Mouse (Mus musculus): Measurements from ENCODE around the gene Gm9837. TPM values are rescaled to one million over a fixed set of nuclear protein-coding genes. Genes with fewer than 3 reads are reported as not detected.

Gene Gm9837
- total RNA-seq, 2 experiments from 2014 or later, result not detected

DNA sequence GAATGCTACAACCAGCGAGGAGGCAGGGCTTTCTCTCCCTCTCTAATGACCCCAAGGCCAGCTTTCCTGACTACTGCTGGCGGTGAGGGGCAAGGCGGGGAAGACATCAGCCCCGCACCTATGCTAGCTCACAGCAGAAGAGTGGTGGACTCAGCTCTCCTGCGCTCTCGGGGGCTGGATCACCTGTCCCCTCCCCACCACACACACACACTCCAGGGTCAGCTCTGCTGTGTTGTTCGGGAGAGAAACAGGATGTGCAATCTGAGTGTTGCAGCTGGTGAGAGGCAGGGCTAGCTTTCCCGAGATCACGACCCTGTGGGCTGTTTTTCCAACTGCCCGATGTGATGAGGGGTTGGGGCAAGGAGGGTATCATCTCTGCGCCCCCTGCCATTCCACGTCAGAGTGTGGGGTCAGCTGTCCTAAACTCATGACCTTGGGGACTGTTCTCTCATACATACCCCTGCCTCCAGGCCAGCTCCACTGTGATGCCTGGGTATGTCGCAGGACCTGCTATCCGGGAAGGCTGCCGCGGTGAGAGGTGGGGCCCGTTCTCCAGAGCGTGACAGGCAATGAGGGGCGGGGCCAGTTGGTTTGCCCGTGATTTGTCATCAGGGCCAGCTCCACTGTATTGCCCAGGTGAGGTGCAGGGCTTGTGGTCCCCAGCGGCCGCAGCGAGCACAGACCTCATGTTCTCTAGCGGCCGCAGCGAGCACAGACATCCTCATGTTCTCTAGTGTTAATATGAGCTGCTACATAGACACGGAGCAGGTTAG lies 16.7 kb upstream of the Gm9837 start:
- no peak for DNase-seq (ENCODE audit: low spot score in 2 of 2)

DNA sequence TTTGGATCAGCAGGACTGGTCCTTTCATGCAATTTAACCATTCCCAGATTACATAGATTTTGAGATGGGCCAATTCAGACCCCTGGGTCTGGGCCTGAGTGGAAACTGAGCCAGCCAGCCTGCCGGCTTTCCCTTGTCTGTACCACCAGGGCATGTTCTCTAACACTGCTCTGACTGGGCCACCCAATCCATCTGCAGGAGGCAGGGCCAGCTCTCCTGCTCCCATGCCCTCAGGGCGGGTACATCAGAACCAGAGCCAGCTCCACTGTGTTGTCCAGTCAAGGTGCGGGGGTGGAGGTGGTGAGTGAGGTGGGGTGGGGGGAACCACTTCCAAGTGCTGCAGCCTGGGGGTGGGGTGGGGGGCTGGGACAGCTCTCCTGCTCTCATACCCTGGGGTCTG lies 16.1 kb upstream of the Gm9837 start:
- DNase-seq (ENCODE audit: low spot score in 2 of 2), result no peak

DNA sequence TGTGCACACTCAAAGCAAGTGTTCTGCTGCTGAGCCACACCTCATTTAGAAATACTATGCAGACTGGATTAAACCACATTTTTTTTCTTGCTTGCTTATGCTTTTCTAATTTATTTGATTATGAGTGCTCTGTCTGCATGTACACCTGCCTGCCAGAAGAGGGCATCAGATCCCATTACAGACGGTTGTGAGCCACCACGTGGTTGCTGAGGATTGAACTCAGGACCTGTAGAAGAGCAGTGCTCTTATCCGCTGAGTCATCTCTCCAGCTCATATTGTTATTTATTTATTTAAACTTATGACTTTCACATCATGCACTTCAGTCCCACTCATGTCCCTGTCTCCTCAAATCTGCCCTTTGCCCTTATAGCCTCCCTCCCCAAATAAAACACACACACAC lies 15.4 kb upstream of the Gm9837 start:
- DNase-seq (ENCODE audit: low spot score in 2 of 2), result no peak

DNA sequence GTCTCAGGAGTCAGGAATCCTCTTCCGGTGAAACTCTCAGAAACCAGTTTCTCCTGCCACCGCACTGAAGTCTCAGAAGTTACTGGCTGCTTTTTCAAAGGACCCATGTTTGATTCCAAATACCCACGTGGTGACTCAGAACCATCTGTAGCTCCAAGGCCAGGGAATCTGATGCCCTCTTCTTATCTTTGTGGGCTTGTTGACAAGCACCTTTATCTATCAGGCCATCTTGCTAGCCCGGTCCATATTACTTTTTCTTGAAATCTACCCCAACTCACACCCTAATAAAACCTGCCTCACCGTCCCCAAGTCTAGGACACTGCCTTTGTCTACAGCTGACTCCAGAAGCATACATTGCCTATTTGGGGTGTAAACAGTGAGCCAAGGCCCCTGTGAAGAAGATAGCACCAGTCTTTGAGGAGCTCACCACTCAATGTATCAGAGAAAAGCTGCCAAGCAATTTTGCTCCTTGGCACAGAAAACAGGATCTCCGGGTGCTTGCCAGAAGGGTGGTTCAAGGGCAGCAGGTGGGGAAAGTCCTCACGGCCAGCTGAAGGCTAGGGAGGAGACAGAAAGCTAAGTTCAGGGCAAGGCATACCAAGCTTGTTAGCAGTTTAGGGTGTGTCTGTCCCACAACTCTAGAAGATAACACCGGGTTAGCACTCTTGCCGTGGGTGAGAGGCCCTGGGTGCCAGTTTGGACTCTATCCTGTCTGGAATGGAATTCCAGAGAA lies 13.0 kb upstream of the Gm9837 start:
- no peak for DNase-seq (ENCODE audit: low spot score in 2 of 2)

DNA sequence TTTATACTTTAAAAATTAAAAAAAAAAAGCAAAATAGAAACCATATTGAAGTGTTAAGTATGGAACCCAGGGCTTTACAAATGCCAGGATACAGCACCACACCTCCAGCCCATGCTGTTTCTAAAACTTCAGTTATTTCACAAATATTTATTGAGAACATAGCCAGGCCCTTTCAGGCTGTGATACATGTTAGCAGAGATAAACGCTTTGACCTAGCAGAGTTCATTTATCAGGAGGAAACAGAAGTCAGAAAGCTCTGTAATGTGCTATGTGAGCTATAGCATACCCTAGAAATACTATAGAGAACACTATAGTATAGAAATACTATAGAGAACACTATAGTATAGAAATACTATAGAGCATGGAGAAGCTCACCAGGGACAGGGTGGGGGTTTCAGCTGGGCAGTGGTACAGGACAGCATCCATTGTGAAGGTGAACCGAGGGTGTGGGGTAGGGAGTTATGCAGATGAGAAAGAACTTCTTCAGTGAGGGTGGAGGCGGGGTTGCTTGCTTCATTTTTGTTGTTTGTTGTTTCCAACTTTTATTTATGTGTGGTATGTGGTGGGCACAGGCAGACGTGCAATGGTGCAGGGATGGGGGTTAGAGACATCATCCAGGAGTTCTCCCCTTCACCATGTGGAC lies 10.9 kb upstream of the Gm9837 start:
- DNase-seq (ENCODE audit: low spot score in 2 of 2), result no peak

DNA sequence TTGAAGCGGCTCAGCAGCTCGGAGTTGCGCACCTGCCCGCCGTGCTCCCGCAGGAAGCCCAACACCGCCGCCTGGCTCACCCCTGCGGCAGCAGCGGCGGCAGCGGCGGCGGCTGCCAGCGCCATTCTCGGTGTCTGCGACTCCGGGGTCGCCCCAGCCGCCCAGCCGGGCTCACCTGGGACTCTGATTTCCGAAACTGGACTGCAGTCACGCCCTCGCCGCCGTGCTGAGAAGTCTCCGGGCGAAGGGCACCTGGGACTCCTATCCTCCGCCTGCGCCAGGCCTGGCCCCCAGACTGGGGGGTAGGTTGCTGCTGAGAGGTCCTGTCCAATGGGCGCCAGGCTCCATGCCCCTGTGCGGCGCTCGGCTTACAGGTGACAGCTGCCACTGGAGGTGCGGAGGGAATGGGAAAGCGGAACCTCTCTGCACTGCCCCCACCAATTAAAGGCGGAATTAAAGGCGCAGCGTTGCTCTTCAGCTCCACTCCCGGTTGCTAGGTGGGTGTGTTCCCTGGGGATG lies 9.6 kb upstream of the Gm9837 start, which contains the start of the genes Gm9945 and Sowaha:
TSS of gene Gm9945 (plus strand) at position 384 of the 519 bp plus-strand sequence.
TSS of gene Sowaha (minus strand) at position 492 of the 519 bp plus-strand sequence.
- no peak for DNase-seq (ENCODE audit: low spot score in 2 of 2)

DNA sequence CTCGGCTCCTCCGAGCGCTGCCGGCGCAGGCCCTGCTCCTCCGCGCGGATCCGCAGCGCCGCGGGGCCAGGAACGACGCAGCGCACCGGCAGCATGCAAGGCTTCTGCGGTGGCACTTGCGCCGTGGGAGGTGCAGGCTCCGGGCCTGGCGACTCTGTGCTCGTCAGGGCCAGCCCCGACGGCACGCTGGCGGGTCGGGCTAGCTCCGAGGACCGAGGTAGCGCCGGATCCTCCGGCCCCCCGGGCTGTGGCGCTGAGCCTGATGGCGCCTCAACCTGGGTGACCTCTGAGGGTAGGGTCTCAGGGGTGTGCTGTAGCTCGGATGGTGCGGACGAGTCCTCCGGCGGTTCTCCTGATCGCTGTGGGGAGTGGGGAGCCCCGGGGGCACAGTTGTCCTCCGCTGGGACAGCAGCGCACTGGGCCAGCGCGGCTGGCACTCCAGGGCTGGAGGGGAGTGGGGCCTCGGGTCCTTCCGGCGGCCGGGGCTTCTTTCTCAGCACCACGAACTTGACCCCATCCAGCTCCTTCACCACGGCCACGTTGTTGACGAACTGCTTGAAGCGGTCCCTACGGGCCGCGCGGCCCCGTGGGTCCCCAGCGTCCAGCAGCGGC lies 9.0 kb upstream of the Gm9837 start:
- DNase-seq (ENCODE audit: low spot score in 2 of 2), result no peak

DNA sequence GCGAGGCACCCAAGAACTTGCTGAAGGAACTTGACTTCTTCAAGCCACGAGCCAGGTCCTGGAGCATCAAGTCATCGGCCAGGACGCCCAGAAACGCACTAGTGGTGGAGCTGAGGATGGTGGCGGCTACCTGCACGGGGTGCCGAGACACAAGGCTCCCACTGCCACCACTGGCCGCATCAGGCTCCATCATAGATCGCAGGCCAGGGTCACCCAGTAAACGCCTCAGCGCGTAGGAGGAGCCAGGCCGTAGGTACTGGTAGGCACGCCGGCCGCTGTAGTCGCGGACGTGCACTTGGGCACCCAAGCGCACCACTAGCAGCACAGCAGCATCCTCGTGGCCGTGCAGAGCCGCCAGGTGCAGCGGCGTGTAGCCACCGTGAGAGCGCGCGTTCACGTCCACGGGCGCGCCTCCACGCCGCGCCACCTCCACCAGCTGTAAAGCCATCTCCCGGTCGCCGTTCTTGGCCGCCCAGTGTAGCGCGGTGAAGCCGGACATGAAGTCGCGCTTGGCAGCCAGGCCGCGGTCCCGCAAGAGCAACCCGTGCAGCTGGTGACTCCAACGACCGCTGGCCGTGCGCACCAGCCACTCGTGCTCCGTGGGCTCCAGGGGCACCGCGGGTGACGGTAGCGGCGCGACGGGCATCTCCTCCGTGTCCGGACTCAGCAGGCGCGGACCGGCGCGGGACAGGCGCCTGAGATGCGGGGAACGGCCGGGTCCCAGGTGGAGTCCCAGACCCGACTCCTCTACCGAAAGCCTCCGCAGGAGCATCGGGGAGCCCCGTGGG lies 8.3 kb upstream of the Gm9837 start:
- no peak for DNase-seq (ENCODE audit: low spot score in 2 of 2)

DNA sequence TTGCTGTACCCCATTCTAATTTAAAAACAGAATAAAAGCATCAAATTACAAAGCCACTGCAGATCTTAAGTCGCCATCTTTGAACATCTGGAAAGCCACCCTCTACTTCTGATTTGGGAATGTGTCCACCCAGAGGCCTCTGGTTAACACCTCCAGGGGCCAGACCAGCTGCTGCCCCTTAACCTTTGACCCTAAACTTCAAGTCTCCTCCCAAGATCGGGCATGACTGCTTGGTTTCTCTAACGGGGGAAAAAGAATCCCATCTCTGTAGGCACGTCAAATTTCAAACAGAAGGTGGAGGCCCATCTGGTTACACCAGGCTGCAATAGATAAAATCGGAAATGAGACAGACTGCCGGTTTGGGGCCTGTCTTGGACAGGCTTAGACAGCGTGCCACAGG lies 7.6 kb upstream of the Gm9837 start:
- no peak for DNase-seq (ENCODE audit: low spot score in 2 of 2)

DNA sequence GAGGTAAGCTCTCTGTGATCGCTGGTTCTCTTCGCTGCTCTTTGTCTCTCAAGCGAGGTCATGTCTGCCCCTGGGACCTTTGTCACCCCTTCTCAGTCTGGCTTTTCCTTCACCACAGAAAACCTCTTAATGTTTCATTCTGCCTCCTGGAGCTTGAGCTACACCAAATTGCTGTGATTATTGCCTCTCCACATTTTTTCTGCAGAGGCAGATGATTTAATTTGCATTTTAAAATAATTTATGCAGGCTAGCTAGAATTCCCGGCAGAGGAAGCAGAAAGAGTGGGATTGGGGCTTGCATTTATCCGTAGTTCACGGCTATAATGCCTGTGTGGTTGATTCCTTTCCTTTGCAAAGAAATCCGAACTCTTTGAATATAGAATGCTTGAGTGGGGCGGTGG lies 5.3 kb upstream of the Gm9837 start:
- DNase-seq (ENCODE audit: low spot score in 2 of 2), result no peak

DNA sequence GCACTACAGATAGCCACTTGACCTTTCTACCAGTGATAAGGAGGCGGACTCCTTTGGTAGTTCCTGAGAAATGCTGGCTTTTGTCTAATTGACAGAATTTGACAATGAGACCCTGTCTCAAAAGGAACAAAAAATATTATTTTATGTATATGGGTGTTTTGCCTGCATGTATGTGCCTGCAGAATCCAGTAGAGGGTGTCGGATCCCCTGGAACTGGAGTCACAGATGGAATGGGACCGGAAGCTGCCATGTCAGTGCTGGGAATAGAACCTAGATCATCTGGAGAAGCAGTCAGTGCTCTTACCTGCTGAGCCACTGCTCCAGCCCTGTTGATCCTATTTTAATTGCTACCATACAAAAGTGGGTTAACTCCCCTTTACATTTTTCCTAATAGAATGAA lies 2.4 kb upstream of the Gm9837 start:
- DNase-seq (ENCODE audit: low spot score in 2 of 2), result no peak

DNA sequence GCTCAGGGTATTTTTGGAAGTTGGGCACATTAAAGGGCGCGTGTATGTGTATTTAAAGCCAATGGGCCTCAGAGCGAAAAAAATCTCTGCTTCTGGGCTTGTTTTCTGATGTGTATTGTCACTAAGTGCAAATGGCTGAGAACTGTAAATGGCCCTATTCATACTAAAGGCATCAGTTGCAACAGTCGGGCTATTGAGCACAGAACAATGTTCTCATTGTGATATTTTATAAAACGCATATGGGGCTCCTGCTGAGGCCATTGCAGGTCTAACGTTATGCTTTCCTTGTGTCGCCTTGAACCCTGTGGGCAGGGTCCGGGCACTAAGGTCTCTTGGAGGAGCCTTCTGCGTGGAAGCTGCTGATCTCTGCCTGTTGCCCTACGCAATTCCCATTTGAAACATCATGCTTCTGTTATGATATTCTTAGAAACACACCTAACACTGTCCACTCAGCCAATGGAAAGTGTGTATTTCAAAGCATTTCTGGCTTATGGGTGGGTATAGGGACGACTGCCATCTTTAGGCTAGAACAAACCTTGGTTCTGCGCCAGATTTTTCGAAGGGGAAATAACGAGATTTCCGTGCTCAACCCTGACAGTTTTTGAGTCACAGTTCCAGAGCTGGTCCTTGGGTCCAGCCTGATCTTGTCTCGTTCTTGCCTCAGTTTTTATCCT lies 848 bp downstream of the Gm9837 start:
- DNase-seq (ENCODE audit: low spot score in 2 of 2), result no peak

DNA sequence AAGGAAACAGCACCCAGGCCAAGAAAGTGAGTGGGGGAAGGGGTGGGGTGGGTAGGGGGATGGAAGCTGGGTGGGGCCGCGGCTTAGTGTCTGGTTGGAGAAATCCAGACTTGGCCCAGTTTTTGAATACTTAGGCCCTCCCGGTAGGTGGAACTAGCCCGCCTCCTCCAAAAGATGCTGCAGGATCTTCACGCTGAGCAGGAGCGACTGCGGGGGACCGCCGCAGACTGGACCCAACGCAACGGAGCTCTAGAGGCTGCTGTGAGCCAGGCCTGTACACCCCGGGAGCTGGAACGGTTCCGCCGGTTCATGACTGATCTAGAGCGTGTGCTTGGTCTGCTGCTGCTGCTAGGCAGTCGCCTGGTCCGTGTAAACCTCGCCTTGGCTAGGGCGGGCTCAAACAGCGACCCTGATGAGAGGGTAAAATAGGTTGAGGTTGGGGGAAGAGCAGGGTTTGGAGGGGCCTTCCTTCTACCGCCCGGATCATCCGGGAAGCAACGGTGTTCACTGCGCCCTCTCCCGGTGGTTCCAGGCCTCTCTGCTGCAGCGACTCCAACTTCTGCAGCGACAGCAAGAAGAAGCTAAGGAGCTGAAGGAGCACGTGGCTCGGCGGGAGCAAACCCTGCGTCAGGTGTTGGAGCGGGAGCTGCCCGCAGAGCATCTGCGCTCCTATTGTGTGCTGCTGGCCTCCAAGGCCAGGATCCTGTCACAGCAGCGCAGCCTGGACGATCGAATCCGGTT lies 3.9 kb downstream of the Gm9837 start:
- peak in 1 of 2 experiments; percentile 44 for DNase-seq (ENCODE audit: low spot score in 2 of 2)

DNA sequence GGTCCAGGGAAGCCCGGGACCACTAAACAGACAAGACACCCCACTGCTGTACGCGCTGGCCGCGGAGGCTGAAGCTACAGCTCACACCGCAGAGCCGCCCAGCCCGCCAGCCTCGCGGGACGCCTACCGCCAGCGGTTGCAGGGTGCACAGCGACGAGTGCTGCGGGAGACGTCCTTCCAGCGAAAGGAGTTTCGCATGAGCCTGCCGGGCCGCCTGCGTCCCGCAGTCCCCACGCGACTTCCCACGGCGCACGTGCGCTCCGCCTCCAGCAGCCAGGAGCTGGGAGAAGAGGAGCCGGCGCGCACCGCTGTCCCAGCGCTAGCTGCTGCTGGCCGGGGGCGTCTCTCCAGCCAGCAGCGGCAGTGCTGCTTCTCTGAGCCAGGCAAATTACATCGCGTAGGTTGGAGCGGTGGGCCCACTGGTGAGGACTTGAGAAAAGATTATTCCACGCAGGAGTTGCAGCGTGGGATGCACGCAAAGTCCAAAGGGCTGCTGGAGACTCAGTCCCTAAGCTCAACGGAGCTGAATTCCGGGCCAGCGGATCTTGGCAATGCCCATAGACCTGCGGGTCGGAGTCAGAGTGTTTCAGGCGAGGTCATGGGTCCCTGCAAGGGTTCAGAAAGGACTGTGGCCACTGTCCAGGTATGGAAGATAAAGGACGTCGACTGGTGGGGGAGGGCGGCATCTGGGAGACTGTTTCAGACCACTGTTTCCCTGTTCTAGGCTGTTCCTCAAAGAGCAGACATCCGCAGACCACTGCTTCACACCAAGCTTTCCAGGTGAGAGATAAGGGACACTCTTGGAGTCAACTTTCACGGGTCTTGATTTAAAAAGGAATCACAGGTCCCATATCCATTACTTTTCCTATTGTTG lies 6.5 kb downstream of the Gm9837 start:
- no peak for DNase-seq (ENCODE audit: low spot score in 2 of 2)

DNA sequence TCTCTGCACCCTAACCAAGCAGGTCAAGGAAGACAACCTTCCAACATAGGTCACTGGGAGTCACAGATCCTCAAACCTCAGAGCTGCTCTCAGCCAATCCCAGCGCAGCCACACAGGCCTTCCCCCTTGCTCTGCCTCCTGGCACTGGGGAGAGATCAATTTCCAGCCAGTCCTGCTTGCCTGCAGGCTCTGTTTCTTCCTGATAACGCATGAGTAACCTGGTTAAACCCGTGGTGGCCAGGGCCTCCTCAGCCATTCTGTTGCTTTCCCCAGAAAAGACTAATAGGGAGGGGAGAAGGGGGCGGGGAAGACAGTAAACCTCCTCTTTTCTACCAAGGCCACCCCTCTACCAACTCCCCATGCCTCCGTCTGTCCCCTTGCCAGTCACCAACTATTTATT lies 8.6 kb downstream of the Gm9837 start:
- no peak for DNase-seq (ENCODE audit: low spot score in 2 of 2)

DNA sequence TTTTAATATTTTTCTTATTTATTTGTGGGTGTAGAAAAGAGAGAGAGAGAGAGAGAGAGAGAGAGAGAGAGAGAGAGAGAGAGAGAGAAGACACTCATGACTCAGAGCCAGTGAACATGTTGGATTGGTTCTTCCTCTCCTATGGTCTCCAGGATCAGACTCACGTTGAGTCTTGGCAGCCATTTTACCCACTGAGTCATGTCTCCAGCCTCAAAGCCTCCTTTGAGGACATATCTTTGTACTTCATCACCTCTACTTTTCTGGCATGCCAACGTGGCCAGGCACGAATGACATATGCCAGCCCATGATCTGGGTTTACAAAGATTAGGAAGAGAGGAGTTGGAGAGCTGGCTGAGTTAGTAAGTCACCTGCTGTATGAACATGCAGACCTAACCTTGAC lies 10.1 kb downstream of the Gm9837 start:
- DNase-seq (ENCODE audit: low spot score in 2 of 2), result no peak

DNA sequence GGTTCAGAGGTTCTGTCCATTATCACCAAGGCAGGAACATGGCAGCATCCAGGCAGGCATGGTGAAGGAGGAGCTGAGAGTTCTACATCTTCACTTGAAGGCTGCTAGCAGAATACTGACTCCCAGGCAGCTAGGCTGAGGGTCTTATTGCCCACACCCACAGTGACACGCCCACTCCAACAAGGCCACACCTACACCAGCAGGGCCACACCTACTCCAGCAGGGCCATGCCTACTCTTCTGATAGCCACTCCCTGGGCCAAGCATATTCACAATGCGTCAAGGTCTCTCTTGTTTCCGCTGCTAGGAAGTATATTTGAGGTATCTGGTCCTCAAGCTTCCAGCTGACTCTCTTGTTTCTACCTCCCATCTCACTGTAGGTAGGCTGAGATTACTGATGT lies 11.3 kb downstream of the Gm9837 start:
- DNase-seq (ENCODE audit: low spot score in 2 of 2), result no peak

DNA sequence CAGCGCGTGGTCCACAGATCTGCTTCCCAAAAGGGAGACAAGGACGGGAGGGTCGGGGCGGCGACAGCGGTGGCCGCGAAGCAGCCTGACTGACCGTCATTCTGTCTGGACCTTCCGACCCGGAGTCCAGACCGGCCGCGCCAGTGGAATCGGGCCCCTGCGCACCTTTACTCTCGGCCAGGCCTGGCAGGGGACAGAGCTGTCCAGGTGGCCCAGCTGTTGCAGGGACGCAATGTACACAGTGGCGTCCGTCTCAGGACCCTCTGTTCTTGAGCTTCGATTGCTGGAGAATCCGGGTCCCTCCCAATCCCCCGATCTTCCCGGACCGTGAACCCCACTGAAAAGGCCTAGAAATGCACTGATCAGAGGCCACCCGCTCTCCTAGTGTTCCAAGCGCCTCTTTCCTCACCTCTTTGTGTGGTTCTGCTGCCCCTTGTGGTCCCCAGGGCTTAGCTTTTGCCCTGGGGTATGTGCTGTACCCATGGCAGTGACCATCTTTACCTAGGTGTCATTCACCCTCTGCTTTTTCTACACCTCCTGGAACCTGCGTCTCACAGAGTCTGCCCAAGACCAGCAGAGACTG lies 12.8 kb downstream of the Gm9837 start:
- no peak for DNase-seq (ENCODE audit: low spot score in 2 of 2)
